Mouse (Mus musculus) left cerebral cortex, postnatal 10 days (tissue): ENCODE measurements at regions not wholly inside any gene's neighbourhood (a gene's known extent, or its start where the extent isn't known, plus 50 kb on each side); places are given as distances from the start of the nearest gene placed in this dataset.
A peak's percentile ranks its signal among the peaks of the same experiment; 100 is the strongest.

Source experiments
- DNase-seq, 2 experiments: peaks; one replicate each; pipeline ENCODE4 v3.0.0; 2021 to 2022; ENCODE audit warnings: low spot score in 2 of 2, mixed read lengths in 1 of 2; ENCODE audit errors: extremely low spot score in 1 of 2
- intact Hi-C: fragments of 180-260 bp; cut with DNase I; formaldehyde crosslinking; loops from one replicate; pipeline ENCODE4 v1.15.1; 2025

GRCm38 (mm10) chr4:33665250-33665873, 259.0 kb upstream of the Cnr1 start:
- intact Hi-C loops, result no loop called here
- no peak for DNase-seq

GRCm38 (mm10) chr4:33668431-33668830, 256.0 kb upstream of the Cnr1 start:
- no peak for DNase-seq
- intact Hi-C loops, result no loop called here

- no peak for DNase-seq
Observed at GRCm38 (mm10) chr4:33675044-33675443, 249.3 kb upstream of the Cnr1 start.

GRCm38 (mm10) chr4:33679351-33679750, 245.0 kb upstream of the Cnr1 start:
- intact Hi-C loops, result no loop called here
- no peak for DNase-seq

More at GRCm38 (mm10) chr4:33675044-33675443, 249.3 kb upstream of the Cnr1 start:
- intact Hi-C loops, result no loop called here

GRCm38 (mm10) chr4:33686135-33686534, 238.3 kb upstream of the Cnr1 start:
- intact Hi-C loops, result no loop called here
- DNase-seq, result no peak

- intact Hi-C loops, result no loop called here
- no peak for DNase-seq
Observed at GRCm38 (mm10) chr4:33687434-33687833, 237.0 kb upstream of the Cnr1 start.

- intact Hi-C loops, result no loop called here
- no peak for DNase-seq
Observed at GRCm38 (mm10) chr4:33693441-33693840, 231.0 kb upstream of the Cnr1 start.

GRCm38 (mm10) chr4:33696969-33697368, 227.4 kb upstream of the Cnr1 start:
- DNase-seq, result peak in 1 of 2 experiments; percentile 60
- intact Hi-C loops, result no loop called here

- intact Hi-C loops, result no loop called here
- no peak for DNase-seq
Observed at GRCm38 (mm10) chr4:33702028-33702666, 222.2 kb upstream of the Cnr1 start.

GRCm38 (mm10) chr4:33705722-33706121, 218.7 kb upstream of the Cnr1 start:
- DNase-seq, result no peak
- intact Hi-C loops, result no loop called here

GRCm38 (mm10) chr4:33706785-33707184, 217.6 kb upstream of the Cnr1 start:
- intact Hi-C loops, result no loop called here
- no peak for DNase-seq

GRCm38 (mm10) chr4:33716475-33717117, 207.8 kb upstream of the Cnr1 start:
- no peak for DNase-seq
- intact Hi-C loops, result no loop called here

GRCm38 (mm10) chr4:33720972-33721371, 203.4 kb upstream of the Cnr1 start:
- intact Hi-C loops, result no loop called here
- no peak for DNase-seq

GRCm38 (mm10) chr4:33721971-33722370, 202.4 kb upstream of the Cnr1 start:
- no peak for DNase-seq
- intact Hi-C loops, result no loop called here

- intact Hi-C loops, result no loop called here
- no peak for DNase-seq
Observed at GRCm38 (mm10) chr4:33731837-33732236, 192.6 kb upstream of the Cnr1 start.

- peak; percentile 56 to 75 for DNase-seq
- intact Hi-C loops, result no loop called here
Observed at GRCm38 (mm10) chr4:33734923-33735322, 189.5 kb upstream of the Cnr1 start.

- no peak for DNase-seq
- intact Hi-C loops, result no loop called here
Observed at GRCm38 (mm10) chr4:33735442-33735966, 188.9 kb upstream of the Cnr1 start.

- peak; percentile 65 to 67 for DNase-seq
- intact Hi-C loops, result no loop called here
Observed at GRCm38 (mm10) chr4:33736061-33736701, 188.2 kb upstream of the Cnr1 start.

GRCm38 (mm10) chr4:33737337-33737736, 187.1 kb upstream of the Cnr1 start:
- intact Hi-C loops, result no loop called here
- no peak for DNase-seq
